In genomic region chr4:89697951-89698350, GRCm38 (mm10) we compare ENCODE assay signal across 22 mouse cellular contexts. TPM values are rescaled to one million over a fixed set of nuclear protein-coding genes. Genes with fewer than 3 reads are reported as not detected.
DNase-seq lines count a peak whose midpoint lies in the region; ATAC-seq and TF ChIP-seq lines count a peak whose summit lies in the region.
"Had no signal": no experiment of that assay in that cellular context is flagged by ENCODE, and none has a peak within 500 bp of the region (broad histone marks: within the 10 kb centered on the region; RNA-seq: fewer than 3 reads in every experiment).

No protein-coding gene starts in this region.

- no peak overlapping the region for H3K9ac ChIP-seq in hindbrain, postnatal 0 days (replicated peaks; ENCODE audit: low read length)
- no peak overlapping the region for H3K9ac ChIP-seq in hindbrain, embryonic 12.5 days
- H3K9ac ChIP-seq: embryonic facial prominence, embryonic 12.5 days; forebrain, embryonic 13.5 days; forebrain, embryonic 15.5 days had no signal

- no peak overlapping the region for H3K4me2 ChIP-seq in hindbrain, postnatal 0 days (ENCODE audit: low read depth, low read length)
- no peak overlapping the region for H3K4me2 ChIP-seq in hindbrain, embryonic 12.5 days (replicated peaks)
- H3K4me2 ChIP-seq: embryonic facial prominence, embryonic 12.5 days; forebrain, embryonic 13.5 days; forebrain, embryonic 15.5 days had no signal

- peak; percentile 61 for DNase-seq in cerebellum, postnatal 10 days
- no peak for DNase-seq in cerebellum, adult 9-10 months
- peak; percentile 13 for DNase-seq in hindbrain, postnatal 0 days (ENCODE audit: low spot score)
- no peak for DNase-seq in heart, postnatal 10 days
- DNase-seq: adrenal gland, adult 8-10 months; adrenal gland, postnatal 14 days; adrenal gland, postnatal 36 days; B cell, adult 2 months; cerebellum, adult 11-12 months; cerebellum, adult 2 months; cerebellum, adult 9-11 months; cerebellum, postnatal 36 days had no signal

- ATAC-seq in hindbrain, postnatal 0 days: no peak
- no peak for ATAC-seq in hindbrain, embryonic 12.5 days (ENCODE audit: low FRiP score)
- ATAC-seq: activated CD4-positive, CD25-positive, alpha-beta regulatory T cell, adult 4 months; CD4-positive, CD25-positive, alpha-beta regulatory T cell, adult 4 months; forebrain, embryonic 13.5 days; forebrain, embryonic 15.5 days had no signal

- no peak overlapping the region for H3K4me3 ChIP-seq in hindbrain, postnatal 0 days (ENCODE audit: low read length)
- no peak overlapping the region for H3K4me3 ChIP-seq in hindbrain, embryonic 12.5 days
- no peak overlapping the region for H3K4me3 ChIP-seq in E14TG2a.4 (replicated peaks; ENCODE audit: low read length)
- H3K4me3 ChIP-seq: embryonic facial prominence, embryonic 10.5 days; embryonic facial prominence, embryonic 12.5 days; forebrain, embryonic 13.5 days; forebrain, embryonic 15.5 days had no signal

- H3K36me3 ChIP-seq in hindbrain, postnatal 0 days (ENCODE audit: insufficient read depth, low read length): no peaks in the 10 kb centered on the region
- H3K36me3 ChIP-seq in hindbrain, embryonic 12.5 days: no peaks in the 10 kb centered on the region
- no peaks in the 10 kb centered on the region for H3K36me3 ChIP-seq in E14TG2a.4 (ENCODE audit: insufficient read depth, low read length)
- H3K36me3 ChIP-seq: embryonic facial prominence, embryonic 10.5 days; embryonic facial prominence, embryonic 12.5 days; forebrain, embryonic 15.5 days had no signal

- H3K27me3 ChIP-seq in hindbrain, postnatal 0 days (ENCODE audit: insufficient read depth, low read length): no peaks in the 10 kb centered on the region
- no peaks in the 10 kb centered on the region for H3K27me3 ChIP-seq in hindbrain, embryonic 12.5 days
- H3K27me3 ChIP-seq in E14TG2a.4 (ENCODE audit: insufficient read depth, low read length): no peaks in the 10 kb centered on the region
- H3K27me3 ChIP-seq: CH12.LX; embryonic facial prominence, embryonic 12.5 days; forebrain, embryonic 13.5 days; forebrain, embryonic 15.5 days had no signal

- intact Hi-C loops in heart, postnatal 10 days (cut with DNase I): no loop called here

- H3K4me1 ChIP-seq in hindbrain, postnatal 0 days (ENCODE audit: insufficient read depth, low read length): no peaks in the 10 kb centered on the region
- no peaks in the 10 kb centered on the region for H3K4me1 ChIP-seq in hindbrain, embryonic 12.5 days
- H3K4me1 ChIP-seq in E14TG2a.4 (replicated peaks; ENCODE audit: low read depth, low read length): no peaks in the 10 kb centered on the region
- H3K4me1 ChIP-seq: embryonic facial prominence, embryonic 10.5 days; embryonic facial prominence, embryonic 12.5 days; forebrain, embryonic 13.5 days; forebrain, embryonic 15.5 days had no signal

- H3K27ac ChIP-seq in hindbrain, postnatal 0 days: no peak overlapping the region
- H3K27ac ChIP-seq in hindbrain, embryonic 12.5 days: no peak overlapping the region
- H3K27ac ChIP-seq: embryonic facial prominence, embryonic 10.5 days; embryonic facial prominence, embryonic 12.5 days; forebrain, embryonic 13.5 days; forebrain, embryonic 15.5 days had no signal

- H3K9me3 ChIP-seq in hindbrain, postnatal 0 days (ENCODE audit: low read length): no peaks in the 10 kb centered on the region
- no peaks in the 10 kb centered on the region for H3K9me3 ChIP-seq in hindbrain, embryonic 12.5 days (replicated peaks)
- no peaks in the 10 kb centered on the region for H3K9me3 ChIP-seq in E14TG2a.4 (ENCODE audit: low read length)
- H3K9me3 ChIP-seq: embryonic facial prominence, embryonic 10.5 days; embryonic facial prominence, embryonic 12.5 days; forebrain, embryonic 13.5 days; forebrain, embryonic 15.5 days had no signal

- peak; percentile 17; the same call in 1 of the 2 replicates for TF ChIP-seq CTCF in hindbrain, postnatal 0 days (IDR thresholded peaks at IDR 0.05; ENCODE audit: low read depth)
- peak; percentile 15; the same call in 1 of the 2 replicates for TF ChIP-seq CTCF in E14TG2a.4 (conservative IDR thresholded peaks at IDR 0.05; ENCODE audit: low read length)

RNA-seq across cellular contexts. Expression of gene Dmrta1, which starts 18.7 kb away (rescaled TPM):
- total RNA-seq in hindbrain, postnatal 0 days (2014; rRNA removed): 1.3 and 1.7 TPM in 2 replicates
- polyA plus RNA-seq in hindbrain, postnatal 0 days (2015; fragmentation: Nextera tagmentation; extraction: Ambion mirVana): 0.30 and 0.40 TPM in 2 replicates
- 0.39 and 0.48 TPM in 2 replicates for polyA plus RNA-seq in hindbrain, embryonic 12.5 days (2016; fragmentation: Nextera tagmentation; extraction: Ambion mirVana)
- not detected for total RNA-seq in heart, postnatal 10 days (2021)
- total RNA-seq: CH12.LX, MEL had no signal
- polyA plus RNA-seq: CD4-positive, CD25-positive, alpha-beta regulatory T cell, adult 4 months had no signal

Comparison
In these comparisons a context has a peak if more than half of its experiments do, and no peak if none do; other contexts are left out.
1. DNase-seq: peak in cerebellum, postnatal 10 days (2 of 2) and hindbrain, postnatal 0 days (single experiment); none in cerebellum, adult 9-10 months (single experiment) and heart, postnatal 10 days (0 of 2).